Mouse (Mus musculus) cortical plate, adult 2 months (tissue): ENCODE measurements at regions not wholly inside any gene's neighbourhood (a gene's known extent, or its start where the extent isn't known, plus 50 kb on each side); places are given as distances from the start of the nearest gene placed in this dataset.

Experiments used
- CTCF ChIP-seq: fragments of 200-500 bp; IDR thresholded peaks from 2 replicates; pipeline ENCODE4 v1.5.1; 2011; ENCODE audit warnings: mild to moderate bottlenecking, control low read depth, low read length; ENCODE audit not compliant: insufficient read depth; ENCODE audit errors: extremely low read depth
- POLR2A ChIP-seq: fragments of 200-500 bp; IDR thresholded peaks from 2 replicates; pipeline ENCODE4 v1.6.1; 2011; ENCODE audit warnings: mild to moderate bottlenecking, low read length, control low read depth; ENCODE audit not compliant: insufficient read depth; ENCODE audit errors: extremely low read depth

DNA sequence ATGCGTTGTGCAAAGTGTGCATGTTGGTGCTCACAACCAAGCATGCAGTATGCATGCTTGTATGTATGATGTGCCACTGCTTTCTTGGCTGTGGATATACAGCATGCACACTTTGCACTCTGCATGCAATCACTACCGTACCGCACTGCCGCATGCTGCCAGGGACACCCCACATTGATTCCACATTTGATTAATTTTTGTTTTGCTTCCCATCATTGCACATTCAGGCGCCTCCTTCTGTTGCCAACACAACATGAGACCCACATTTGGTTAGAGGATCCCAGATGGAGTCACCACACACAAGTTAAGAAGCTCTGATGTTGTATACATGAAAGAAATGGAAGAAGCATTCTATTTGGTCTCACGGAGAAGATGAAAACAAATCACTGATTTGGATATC is 211.2 kb upstream of the Id4 start:
- TF ChIP-seq CTCF (no peak), POLR2A (no peak)
